Mouse (Mus musculus) left cerebral cortex, adult 18-20 months (tissue): ENCODE data around the gene Med12l. TPM values are rescaled to one million over a fixed set of nuclear protein-coding genes. Genes with fewer than 3 reads are reported as not detected.
A peak's percentile ranks its signal among the peaks of the same experiment; 100 is the strongest.

Experiments used
- DNase-seq, 2 experiments: peaks; one replicate each; pipeline ENCODE4 v3.0.0; 2021 to 2022; ENCODE audit warnings: low spot score in 2 of 2, mixed read lengths in 1 of 2
- total RNA-seq, 2 experiments: library from RNA; stranded (reverse); gene quantifications; 2 replicates each; pipeline ENCODE4 v1.2.3; 2021

Med12l gene
- total RNA-seq, 2 experiments from 2014 or later = 49.0 to 51.5 TPM

DNA sequence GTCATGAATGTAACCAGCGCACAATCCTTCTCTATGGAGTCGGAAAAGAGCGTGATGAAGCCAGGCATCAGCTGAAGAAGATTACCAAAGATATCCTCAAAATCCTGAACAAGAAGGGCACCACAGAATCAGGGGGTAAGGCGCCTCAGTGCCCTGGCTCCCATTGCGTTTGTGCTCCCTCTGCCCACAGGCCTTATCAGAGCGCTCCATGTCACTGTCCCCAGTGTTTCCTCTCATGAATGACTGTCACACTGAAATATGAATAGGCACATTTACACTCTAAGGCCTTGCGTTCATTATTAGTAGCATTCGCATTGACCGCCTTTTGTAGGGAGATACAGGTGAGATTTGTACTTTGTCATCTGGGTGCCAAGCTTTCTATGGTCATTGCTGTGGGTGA, 222.1 kb downstream of the Med12l start:
- no peak for DNase-seq

DNA sequence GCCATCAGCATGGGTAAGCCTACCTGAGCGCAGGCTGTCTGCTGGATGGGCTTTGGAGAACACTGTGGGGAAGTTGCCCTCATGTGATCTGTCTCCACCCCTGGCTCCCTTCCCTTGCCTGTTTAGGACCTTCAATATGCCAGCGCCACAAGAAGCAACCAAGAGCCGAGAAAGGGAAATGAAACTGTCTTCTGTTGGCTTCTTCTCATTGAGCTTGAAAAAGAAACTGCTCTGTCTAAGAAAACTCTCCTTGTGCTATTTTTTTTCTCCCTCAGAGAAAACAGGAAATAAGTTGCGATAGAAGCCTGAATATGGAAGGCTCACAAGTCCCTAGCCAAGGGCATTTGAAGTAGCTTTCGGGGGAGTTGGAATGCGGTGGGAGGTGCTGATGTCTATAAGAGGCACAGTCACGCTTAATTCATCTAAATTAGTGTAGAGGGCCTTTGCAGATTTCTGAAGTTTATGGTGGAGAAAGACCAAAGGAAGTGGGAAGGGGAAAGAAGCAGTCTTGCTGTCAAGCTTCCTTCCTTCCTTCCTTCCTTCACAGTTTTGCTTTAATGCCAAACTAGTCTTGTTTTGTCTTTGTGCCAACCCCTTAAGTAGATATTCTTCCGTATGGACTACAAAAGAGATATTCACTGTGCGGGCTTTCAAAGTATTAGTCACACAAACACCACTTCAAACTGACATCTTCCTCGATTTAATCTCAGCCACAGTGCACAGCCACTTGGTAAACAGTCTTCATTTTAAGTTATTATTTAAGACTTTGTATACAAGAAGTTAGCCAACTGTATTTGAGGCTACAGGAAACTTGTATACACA, 223.3 kb downstream of the Med12l start:
- DNase-seq = no peak

GRCm38 (mm10) chr3:59230912-59231311, 225.3 kb downstream of the Med12l start:
- DNase-seq = peak in 1 of 2 experiments; percentile 18

DNA sequence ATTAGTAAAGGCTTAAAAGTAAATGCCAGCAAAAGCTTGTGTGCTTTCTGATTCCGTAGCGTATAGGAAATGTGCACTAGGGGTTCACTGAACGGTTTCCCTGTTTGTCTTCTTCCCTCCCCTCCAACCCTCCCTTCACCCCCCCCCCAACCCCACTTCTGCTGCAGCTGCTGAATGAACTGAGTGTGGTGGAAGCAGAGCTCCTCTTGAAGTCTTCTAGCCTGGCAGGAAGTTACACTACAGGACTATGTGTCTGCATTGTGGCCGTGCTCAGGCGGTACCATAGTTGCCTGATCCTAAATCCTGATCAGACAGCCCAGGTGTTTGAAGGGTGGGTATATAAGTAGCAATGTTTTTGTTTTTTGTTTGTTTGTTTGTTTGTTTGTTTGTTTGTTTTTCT, 229.3 kb downstream of the Med12l start:
- DNase-seq = no peak

DNA sequence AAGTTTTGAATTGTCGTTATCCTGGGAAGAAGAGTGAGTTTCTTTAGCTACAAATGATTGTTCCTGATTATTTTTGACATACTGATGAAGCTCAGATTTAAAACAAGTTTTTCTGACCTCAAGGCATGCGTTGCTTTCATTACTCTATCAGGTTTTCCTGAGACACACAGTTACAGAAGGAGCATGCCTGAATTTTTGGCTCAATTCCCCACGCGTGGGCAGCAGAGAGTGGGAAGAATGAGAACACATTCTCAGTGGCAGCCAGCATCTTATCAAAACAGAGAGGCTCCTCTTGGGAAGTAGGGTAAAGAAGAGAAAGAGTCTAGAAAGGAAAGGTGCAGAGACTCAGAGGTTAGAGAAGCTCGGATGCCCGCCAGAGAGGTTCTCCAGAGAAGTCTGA, 237.8 kb downstream of the Med12l start:
- peak; percentile 86 to 87 for DNase-seq

DNA sequence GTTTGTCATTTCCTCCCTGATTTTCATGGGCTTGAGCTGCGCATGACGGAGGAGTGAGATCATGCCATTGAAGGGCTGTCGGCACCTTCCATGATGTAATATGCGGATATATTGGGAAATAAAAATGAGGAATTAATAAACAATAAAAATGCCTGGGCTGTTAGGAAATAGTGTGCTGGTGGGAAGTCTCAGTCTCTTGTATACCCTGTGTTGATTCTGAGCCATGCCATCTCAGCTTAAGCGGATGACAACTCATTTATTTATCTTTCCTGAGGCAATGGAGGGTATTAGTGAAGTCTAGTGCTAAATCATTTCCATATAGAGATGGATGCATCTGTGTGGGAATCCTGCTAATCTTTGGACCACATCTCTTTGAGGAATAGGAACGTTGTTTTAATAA, 242.4 kb downstream of the Med12l start:
- DNase-seq = no peak

- DNase-seq = no peak
These were observed 244.8 kb downstream of the Med12l start for GRCm38 (mm10) chr3:59250454-59250853.

DNA sequence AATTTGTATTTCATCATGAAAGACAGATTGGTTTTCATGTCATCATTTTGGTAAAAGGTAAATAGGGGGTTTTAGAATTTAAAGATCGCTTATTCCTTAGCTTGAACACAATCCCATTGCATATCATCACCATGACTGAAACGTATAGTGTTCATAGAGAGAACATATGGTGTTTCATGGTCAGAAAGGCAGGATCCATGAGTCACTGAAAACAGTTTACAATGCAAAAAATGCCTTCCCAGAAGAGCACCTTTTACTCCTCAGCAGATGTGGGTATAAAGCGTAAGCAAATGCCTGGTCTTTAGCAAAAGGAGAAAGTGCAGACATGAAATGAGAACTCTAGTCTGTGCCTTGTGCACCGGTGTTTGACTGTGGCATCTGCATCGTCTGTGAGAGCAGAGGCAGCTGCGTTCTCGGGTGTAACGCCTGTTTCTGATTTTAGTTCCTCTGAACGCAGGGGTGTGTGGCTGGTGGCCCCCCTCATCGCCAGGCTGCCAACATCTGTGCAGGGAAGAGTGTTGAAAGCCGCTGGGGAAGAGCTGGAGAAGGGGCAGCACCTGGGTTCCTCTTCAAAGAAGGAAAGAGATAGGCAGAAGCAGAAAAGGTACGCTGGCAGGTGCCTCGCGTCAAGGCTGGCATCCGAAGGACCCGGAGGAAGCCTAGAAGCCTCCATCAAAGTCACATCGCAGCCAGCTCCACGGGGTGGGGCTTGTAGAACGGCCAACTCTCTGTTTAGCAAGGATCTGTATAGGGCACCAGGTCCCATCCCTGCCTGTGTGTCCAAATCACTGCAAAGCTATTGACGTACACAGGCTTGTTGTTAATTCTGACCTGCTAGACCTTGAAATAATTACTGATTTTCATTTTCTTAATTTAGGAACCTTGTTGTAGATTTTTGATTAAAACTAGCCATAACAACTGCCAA, 252.4 kb downstream of the Med12l start:
- DNase-seq = no peak

- no peak for DNase-seq
These were observed 255.1 kb downstream of the Med12l start for GRCm38 (mm10) chr3:59260745-59261144.

DNA sequence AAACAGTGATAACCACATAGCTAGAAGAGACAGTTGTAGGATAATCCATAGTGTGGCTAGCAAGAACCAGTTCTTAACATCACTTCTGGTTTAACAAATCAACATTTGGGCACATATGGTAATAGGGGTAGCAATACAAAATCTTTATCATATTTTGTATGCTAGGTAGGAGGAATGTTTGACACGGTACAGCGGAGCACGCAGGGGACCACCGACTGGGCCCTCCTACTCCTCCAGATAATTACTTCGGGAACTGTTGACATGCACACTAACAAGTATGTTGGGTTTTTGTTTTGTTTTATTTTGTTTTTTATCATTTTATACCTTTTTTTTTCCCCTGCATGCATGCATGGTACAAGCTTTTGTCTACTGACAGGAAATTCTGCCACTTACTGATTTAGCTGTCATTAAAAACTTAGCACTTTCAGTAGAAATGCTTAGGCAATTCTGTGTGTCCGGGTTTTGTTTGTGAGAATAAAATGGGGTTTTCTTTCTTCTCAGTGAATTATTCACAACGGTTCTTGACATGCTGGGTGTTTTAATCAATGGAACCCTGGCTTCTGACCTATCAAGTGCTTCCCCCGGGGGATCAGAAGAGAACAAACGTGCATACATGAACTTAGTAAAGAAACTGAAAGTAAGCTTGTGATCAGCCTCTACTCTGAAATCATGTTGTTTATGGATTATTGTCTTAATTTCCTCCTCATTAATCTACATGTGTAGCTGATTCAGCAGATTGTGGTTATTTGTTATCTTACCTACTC, 256.3 kb downstream of the Med12l start:
- no peak for DNase-seq

- no peak for DNase-seq
These were observed 257.1 kb downstream of the Med12l start, which contains the start of gene P2ry12 for GRCm38 (mm10) chr3:59262704-59263103. P2ry12 (minus strand) TSS chr3:59262871.

DNA sequence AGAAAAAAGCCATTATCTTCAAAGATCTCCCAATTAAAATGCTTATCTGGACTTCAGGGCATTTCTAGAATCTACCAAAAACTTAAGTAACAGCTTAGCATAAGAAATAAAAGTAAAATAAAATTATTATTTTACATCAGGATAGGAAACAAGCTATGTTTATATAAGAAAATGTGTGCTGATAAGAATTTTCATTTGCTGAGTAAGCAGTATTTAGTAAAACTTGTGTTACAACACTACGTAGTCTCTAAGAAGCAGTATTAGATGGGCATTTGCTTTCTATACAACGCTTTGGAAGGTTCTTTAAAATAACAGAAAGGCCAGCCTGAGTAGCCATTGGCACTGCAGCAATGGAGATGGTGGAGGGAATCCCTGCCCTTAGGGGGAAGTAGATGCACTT, 257.8 kb downstream of the Med12l start:
- DNase-seq = no peak

- DNase-seq = no peak
These were observed 258.4 kb downstream of the Med12l start for GRCm38 (mm10) chr3:59263988-59264387.

DNA sequence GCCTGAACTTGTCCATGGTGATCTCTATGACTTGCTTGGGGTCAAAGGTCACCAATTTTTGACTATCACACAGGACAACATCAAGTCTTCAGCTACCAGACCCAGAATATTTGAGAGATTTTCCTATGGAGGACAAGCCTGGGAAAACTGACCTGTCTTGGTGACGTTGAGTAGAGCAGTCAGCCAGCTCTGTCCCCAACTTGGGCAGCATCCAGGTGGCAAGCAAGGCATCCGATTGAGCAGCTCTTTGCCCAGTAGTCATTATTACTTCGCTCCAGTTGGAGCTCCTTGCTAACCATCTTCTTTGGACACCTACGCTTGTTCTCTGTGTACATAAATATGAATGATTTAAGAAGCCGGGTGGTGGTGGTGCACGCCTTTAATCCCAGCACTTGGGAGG, 265.2 kb downstream of the Med12l start:
- no peak for DNase-seq

DNA sequence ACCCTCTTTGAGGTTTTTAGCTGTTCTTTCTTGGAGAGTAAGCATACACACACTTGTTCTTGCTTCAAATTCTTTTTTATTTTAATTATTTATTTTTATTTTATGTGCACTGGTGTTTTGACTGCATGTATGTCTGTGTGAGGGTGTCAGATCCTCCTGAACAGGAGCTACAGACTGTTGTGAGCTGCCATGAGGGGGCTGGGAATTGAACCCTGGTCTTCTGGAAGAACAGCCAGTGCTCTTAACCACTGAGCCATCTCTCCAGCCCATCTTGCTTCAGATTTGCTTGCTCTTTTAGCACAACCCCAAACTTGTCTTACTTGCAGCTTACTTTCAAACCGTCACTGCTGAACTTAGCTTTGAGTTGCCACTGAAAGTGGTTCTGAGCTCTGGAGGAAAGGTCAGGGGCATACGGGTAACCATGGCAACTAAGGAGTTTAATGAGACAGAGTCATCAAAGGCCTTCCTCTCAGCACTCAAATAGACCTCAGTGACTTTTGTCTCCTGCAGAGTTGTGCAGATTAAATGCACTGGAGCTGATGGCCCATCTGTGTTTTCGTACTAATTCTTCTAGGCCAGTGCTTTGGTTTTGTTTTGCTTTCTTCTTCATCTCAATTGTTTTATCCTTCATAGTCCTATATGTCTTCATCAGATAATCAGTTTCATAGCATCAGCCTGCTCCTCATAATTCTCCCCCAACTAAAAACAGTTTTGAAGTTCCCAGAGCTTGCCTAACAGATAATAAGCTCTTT, 272.1 kb downstream of the Med12l start:
- DNase-seq = no peak

- DNase-seq = no peak
These were observed 272.6 kb downstream of the Med12l start for GRCm38 (mm10) chr3:59278254-59278533.

GRCm38 (mm10) chr3:59278620-59279019, 273.0 kb downstream of the Med12l start:
- DNase-seq = no peak

DNA sequence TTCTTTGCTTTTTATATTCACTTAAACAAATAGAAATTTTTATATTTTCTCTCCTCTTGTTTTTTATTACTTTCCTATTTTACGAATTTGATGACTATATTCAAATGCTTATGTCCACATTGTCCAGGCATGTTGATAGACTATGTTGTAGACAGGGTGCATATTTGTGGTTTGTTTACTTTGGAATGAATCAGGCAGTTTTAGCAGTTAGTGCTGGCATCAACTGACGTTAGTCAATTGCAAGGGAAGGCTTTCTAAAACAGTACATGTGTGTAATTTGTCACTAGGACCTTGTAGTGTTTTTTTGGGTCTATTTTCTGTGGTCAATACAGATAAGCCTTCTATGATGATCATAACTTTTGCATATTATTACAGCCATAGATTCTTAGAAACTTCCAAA, 284.9 kb downstream of the Med12l start:
- DNase-seq = no peak

GRCm38 (mm10) chr3:59293437-59294199, 288.0 kb downstream of the Med12l start:
- DNase-seq = no peak
